Comparison of ENCODE assay signal across 27 mouse cellular contexts in genomic region chr10:51584378-51584777, GRCm38 (mm10). TPM values are rescaled to one million over a fixed set of nuclear protein-coding genes. Genes with fewer than 3 reads are reported as not detected.
"Had no signal": no experiment of that assay in that cellular context is flagged by ENCODE, and none has a peak within 500 bp of the region (broad histone marks: within the 10 kb centered on the region; RNA-seq: fewer than 3 reads in every experiment).

No protein-coding gene starts in this region.

- H3K27ac ChIP-seq: left cerebral cortex, adult 2 months; liver, embryonic 13.5 days; lung, embryonic 15.5 days; midbrain, embryonic 12.5 days; midbrain, embryonic 15.5 days; neural tube, embryonic 12.5 days; neural tube, embryonic 15.5 days; stomach, embryonic 15.5 days had no signal

- H3K4me3 ChIP-seq: left cerebral cortex, adult 2 months; liver, embryonic 13.5 days; lung, embryonic 15.5 days; midbrain, embryonic 12.5 days; midbrain, embryonic 15.5 days; neural tube, embryonic 12.5 days; neural tube, embryonic 15.5 days; stomach, embryonic 15.5 days had no signal

- H3K9me3 ChIP-seq: liver, embryonic 13.5 days; lung, embryonic 15.5 days; midbrain, embryonic 12.5 days; midbrain, embryonic 15.5 days; neural tube, embryonic 12.5 days; neural tube, embryonic 15.5 days; stomach, embryonic 15.5 days had no signal

- DNase-seq: kidney, postnatal 10 days; kidney, postnatal 36 days; layer of hippocampus, postnatal 36 days; liver, embryonic 13.5 days; right cerebral cortex, adult 18-20 months; right cerebral cortex, postnatal 25 days; spleen, adult 18-20 months; thymus, postnatal 25 days had no signal

- H3K27me3 ChIP-seq: lung, embryonic 15.5 days; neural tube, embryonic 12.5 days; neural tube, embryonic 15.5 days; stomach, embryonic 15.5 days had no signal

- H3K9ac ChIP-seq: liver, embryonic 13.5 days; lung, embryonic 15.5 days; midbrain, embryonic 12.5 days; midbrain, embryonic 15.5 days; neural tube, embryonic 12.5 days; neural tube, embryonic 15.5 days; stomach, embryonic 15.5 days had no signal

- ATAC-seq: intestine, postnatal 0 days; midbrain, embryonic 15.5 days had no signal

- H3K36me3 ChIP-seq: liver, embryonic 13.5 days; lung, embryonic 15.5 days; midbrain, embryonic 12.5 days; midbrain, embryonic 15.5 days; neural tube, embryonic 12.5 days; neural tube, embryonic 15.5 days; stomach, embryonic 15.5 days had no signal

- H3K4me1 ChIP-seq: liver, embryonic 13.5 days; midbrain, embryonic 12.5 days; midbrain, embryonic 15.5 days; neural tube, embryonic 12.5 days; neural tube, embryonic 15.5 days; stomach, embryonic 15.5 days had no signal

- H3K4me2 ChIP-seq: liver, embryonic 13.5 days; lung, embryonic 15.5 days; midbrain, embryonic 12.5 days; midbrain, embryonic 15.5 days; neural tube, embryonic 12.5 days; neural tube, embryonic 15.5 days; stomach, embryonic 15.5 days had no signal

RNA-seq across cellular contexts. Expression of gene Fam162b, which starts 5.9 kb away (rescaled TPM):
- total RNA-seq: layer of hippocampus, adult 8-10 months; layer of hippocampus, postnatal 36 days; left cerebral cortex, adult 2 months; left cerebral cortex, postnatal 10 days; left cerebral cortex, postnatal 36 days; liver, adult 2 months; megakaryocyte, adult 5-6 weeks had no signal
- polyA plus RNA-seq: limb, embryonic 11.5 days; liver, adult 2 months; liver, embryonic 13.5 days; liver, embryonic 16.5 days had no signal

RNA-seq across cellular contexts. Expression of gene Gprc6a, which starts 46.9 kb away (rescaled TPM):
- total RNA-seq: layer of hippocampus, adult 8-10 months; layer of hippocampus, postnatal 10 days; layer of hippocampus, postnatal 36 days; left cerebral cortex, adult 2 months; left cerebral cortex, postnatal 10 days; left cerebral cortex, postnatal 36 days; liver, adult 2 months; megakaryocyte, adult 5-6 weeks had no signal
- polyA plus RNA-seq: intestine, embryonic 14.5 days; kidney, embryonic 14.5 days; limb, embryonic 11.5 days; limb, embryonic 14.5 days; liver, adult 2 months; liver, embryonic 13.5 days; midbrain, embryonic 12.5 days; midbrain, embryonic 15.5 days; neural tube, embryonic 12.5 days; neural tube, embryonic 15.5 days had no signal
